Mouse (Mus musculus): ENCODE data around the gene Hjurp. TPM values are rescaled to one million over a fixed set of nuclear protein-coding genes. Genes with fewer than 3 reads are reported as not detected.

Gene Hjurp
- total RNA-seq, 2 experiments from 2014 or later, result 26.9 to 33.9 TPM

DNA sequence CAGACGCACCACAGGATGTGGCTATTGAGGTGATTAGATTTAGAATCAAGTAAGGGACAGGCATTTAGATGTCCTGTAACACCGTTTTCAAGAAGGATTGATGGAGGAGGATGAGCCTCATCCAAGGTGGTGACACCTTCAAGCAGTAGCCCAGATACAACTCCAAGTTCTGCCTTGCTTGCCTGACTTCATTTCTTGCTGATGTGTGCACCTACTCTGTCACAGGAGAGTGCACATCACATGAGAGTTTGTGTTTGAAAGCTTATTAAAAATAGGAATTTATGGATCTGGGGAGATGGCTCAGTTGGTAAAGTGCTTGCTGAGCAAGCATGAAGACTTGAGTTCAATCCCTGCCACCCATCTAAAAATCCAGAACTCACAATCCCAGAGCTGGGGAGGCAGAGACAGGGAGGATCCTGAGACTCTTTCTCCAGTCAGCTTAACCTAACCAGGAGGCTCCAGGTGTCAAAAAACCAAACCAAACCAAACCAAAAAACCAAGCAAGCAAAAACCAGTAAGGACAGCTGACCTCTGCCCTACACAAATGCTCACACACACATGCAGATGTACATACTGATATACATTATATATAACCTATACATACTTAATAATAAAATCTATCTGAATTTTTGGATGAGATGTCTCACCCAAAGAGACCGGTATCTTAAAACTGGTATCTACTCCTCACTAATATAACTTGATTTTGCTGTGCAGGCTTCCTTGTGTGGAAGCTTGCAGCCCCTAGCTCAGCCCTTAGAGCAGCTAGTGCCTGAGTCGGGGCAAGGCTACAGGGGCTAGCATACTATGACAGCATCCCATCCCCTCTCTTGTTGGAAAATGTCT lies 21.5 kb upstream of the Hjurp start:
- DNase-seq (ENCODE audit: extremely low spot score in 1 of 2, low spot score in 1 of 2), result no peak

DNA sequence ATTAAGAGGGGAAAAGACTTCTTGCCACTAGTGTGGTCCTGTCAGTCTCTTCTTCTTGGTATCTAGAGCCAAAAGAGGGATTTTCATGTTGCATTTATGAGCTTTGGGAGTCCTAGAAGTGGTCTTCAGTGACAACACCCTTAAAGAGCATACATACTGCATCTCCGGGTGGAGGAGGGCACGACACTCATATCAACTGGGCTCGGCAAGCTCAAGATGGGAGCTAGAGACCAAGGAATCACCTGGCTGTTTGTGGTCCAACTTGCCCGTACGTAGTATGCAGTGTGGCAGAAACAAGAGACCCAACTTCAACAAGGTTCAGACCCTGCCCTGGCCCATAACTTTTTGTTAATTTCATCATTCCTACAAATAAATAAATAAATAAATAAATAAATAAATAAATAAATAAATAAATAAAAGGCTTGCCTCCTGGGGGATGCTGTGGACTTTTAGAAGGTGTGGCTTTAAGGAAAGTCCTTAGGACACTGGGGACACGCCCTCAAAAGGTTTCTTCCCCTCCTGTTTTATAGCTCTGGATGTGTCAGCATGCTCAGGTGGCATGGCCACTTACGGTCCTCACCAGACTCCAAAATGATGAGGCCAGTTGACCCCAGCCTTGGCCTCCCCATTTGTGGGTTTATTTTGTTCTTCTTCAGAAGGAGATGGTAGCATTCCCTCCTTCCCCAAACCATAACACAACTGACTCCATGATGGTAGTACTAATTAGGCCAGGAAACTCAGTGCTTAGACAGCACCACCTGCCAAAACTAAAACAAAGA lies 20.2 kb upstream of the Hjurp start:
- no peak for DNase-seq (ENCODE audit: extremely low spot score in 1 of 2, low spot score in 1 of 2)

- no peak for DNase-seq (ENCODE audit: extremely low spot score in 1 of 2, low spot score in 1 of 2)
These were observed 18.9 kb upstream of the Hjurp start for GRCm38 (mm10) chr1:88296171-88296920.

DNA sequence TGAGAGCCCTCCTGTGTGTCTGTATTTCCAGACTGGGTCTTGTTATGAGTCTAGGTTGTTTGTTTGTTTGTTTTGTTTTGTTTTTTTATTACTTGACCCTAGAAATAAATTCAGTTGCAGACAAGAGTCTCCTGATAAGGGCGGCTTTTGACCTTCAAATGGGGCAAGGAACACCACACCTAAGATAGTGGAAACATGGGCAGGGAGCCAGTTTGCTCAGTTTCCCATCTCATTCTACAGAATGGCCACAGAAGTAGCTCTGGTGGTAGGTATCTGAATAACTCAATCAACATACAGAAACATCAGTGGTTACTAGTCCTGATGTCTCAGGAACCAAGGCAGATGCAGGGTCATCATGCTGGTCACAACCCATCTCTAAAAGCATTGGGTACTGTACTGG lies 17.2 kb upstream of the Hjurp start:
- DNase-seq (ENCODE audit: extremely low spot score in 1 of 2, low spot score in 1 of 2), result no peak

DNA sequence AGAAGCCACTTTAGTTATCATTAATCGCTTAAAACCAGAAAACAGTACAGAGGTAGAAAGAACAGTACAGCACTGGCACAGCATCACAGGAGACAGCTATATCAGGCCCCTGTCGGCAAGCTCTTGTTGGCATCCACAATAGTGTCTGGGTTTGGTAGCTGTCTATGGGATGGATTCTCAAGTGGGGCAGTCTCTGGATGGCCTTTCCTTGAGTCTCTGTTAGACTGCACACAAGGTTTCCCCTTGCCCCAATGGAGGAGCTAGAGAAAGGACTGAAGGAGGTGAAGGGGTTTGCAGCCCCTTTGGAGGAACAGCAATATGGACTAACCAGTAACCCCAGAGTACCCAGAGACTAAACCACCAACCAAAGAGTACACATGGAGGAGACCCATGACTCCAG lies 14.6 kb upstream of the Hjurp start:
- no peak for DNase-seq (ENCODE audit: extremely low spot score in 1 of 2, low spot score in 1 of 2)

DNA sequence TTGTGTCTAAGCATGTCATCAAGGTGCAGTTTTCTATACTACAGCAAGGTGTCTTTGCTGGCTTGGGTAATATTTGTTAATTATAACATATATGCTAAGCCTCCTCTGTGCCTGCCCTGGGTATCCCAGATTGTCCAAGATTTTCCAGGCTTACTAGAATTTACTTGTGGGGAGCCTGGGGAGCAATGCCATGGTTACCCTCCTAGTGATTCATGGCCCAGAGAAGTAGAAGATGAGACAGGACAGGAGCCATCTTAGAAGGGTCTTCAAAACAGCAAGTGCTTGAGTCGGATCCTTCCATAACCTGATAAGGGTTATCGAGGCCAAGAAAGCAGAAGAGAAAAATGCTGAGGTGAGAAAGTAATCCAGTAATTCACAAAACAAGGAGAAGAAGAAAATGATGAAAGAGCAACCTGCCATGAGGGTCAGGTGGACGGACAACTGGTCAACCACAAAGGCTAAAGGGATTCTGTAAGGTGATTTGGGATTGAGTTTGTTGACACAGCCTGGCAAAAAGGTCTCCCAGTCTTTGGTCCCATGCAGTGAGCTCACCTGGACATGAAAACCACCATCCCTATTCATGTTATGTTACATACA lies 14.1 kb upstream of the Hjurp start:
- DNase-seq (ENCODE audit: extremely low spot score in 1 of 2, low spot score in 1 of 2), result no peak

DNA sequence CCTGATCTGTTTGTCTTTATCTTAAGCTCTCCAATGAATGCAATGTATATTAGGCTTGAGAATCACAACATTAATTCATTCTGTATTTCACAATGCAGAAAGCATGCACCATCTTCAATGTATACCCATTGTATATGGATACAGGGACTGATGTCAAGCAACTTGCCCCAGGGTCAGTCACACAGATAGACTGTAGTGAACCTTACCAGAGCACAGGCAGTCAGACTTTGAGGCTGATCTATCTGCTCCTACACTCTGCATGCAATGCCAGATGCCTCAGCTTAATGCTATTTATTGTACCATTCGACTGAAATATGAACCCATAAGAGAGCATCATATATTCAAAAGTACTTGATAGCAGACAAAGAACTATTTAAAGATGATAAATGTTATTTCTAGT lies 13.1 kb upstream of the Hjurp start:
- no peak for DNase-seq (ENCODE audit: extremely low spot score in 1 of 2, low spot score in 1 of 2)

- DNase-seq (ENCODE audit: extremely low spot score in 1 of 2, low spot score in 1 of 2), result peak in 1 of 2 experiments; percentile 61
These were observed 12.5 kb upstream of the Hjurp start for GRCm38 (mm10) chr1:88289917-88290316.

- no peak for DNase-seq (ENCODE audit: extremely low spot score in 1 of 2, low spot score in 1 of 2)
These were observed 11.7 kb upstream of the Hjurp start for GRCm38 (mm10) chr1:88289152-88289551.

- no peak for DNase-seq (ENCODE audit: extremely low spot score in 1 of 2, low spot score in 1 of 2)
These were observed 11.3 kb upstream of the Hjurp start for GRCm38 (mm10) chr1:88288789-88289127.

GRCm38 (mm10) chr1:88288056-88288788 lies 10.8 kb upstream of the Hjurp start:
- no peak for DNase-seq (ENCODE audit: extremely low spot score in 1 of 2, low spot score in 1 of 2)

DNA sequence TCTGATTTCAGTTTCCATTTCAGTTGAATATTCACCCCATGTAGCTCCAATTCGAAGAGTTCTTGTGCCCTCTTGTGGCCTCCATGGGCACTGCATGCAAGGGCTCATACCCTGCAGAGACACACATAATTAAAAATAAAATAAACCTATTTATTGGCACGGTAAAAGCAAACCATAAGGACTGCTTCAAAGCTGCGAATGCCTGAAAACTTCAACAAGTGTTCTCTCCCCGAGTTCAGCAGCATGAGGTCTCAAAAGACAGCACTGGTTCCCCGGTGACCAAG lies 10.2 kb upstream of the Hjurp start:
- DNase-seq (ENCODE audit: extremely low spot score in 1 of 2, low spot score in 1 of 2), result peak in 1 of 2 experiments; percentile 79

- no peak for DNase-seq (ENCODE audit: extremely low spot score in 1 of 2, low spot score in 1 of 2)
These were observed 9.7 kb upstream of the Hjurp start for GRCm38 (mm10) chr1:88286887-88287696.

GRCm38 (mm10) chr1:88286136-88286845 lies 8.9 kb upstream of the Hjurp start:
- no peak for DNase-seq (ENCODE audit: extremely low spot score in 1 of 2, low spot score in 1 of 2)

GRCm38 (mm10) chr1:88285652-88286051 lies 8.2 kb upstream of the Hjurp start:
- no peak for DNase-seq (ENCODE audit: extremely low spot score in 1 of 2, low spot score in 1 of 2)

- DNase-seq (ENCODE audit: extremely low spot score in 1 of 2, low spot score in 1 of 2), result no peak
These were observed 7.5 kb upstream of the Hjurp start for GRCm38 (mm10) chr1:88284946-88285320.

GRCm38 (mm10) chr1:88284228-88284945 lies 7.0 kb upstream of the Hjurp start:
- no peak for DNase-seq (ENCODE audit: extremely low spot score in 1 of 2, low spot score in 1 of 2)

Data from layer of hippocampus, postnatal 25 days (tissue).